Mouse (Mus musculus) thymus, postnatal 14 days (tissue): Measurements from ENCODE around the gene Acsm2.

Experiments
- DNase-seq: peaks from one replicate; pipeline ENCODE4 v3.0.0; 2021

Acsm2 gene

GRCm38 (mm10) chr7:119594530-119595107 lies 40.5 kb downstream of the Acsm2 start:
- no peak for DNase-seq

- DNase-seq = no peak
These were observed 41.2 kb downstream of the Acsm2 start for GRCm38 (mm10) chr7:119595306-119595705.

GRCm38 (mm10) chr7:119596536-119596935 lies 42.4 kb downstream of the Acsm2 start:
- no peak for DNase-seq

- no peak for DNase-seq
These were observed 47.2 kb downstream of the Acsm2 start for GRCm38 (mm10) chr7:119601195-119601953.

- DNase-seq = no peak
These were observed 47.8 kb downstream of the Acsm2 start for GRCm38 (mm10) chr7:119601954-119602317.

GRCm38 (mm10) chr7:119604903-119605483 lies 50.9 kb downstream of the Acsm2 start:
- no peak for DNase-seq

GRCm38 (mm10) chr7:119605926-119606663 lies 52.0 kb downstream of the Acsm2 start:
- DNase-seq = no peak

GRCm38 (mm10) chr7:119606664-119607076 lies 52.5 kb downstream of the Acsm2 start, which contains the start of gene Acsm1:
Acsm1 (plus strand) TSS chr7:119607026.
- DNase-seq = no peak

GRCm38 (mm10) chr7:119607796-119608515 lies 53.8 kb downstream of the Acsm2 start:
- no peak for DNase-seq

- DNase-seq = no peak
These were observed 62.4 kb downstream of the Acsm2 start for GRCm38 (mm10) chr7:119616531-119616930.

GRCm38 (mm10) chr7:119617593-119617992 lies 63.5 kb downstream of the Acsm2 start:
- no peak for DNase-seq

- DNase-seq = no peak
These were observed 64.2 kb downstream of the Acsm2 start for GRCm38 (mm10) chr7:119618209-119618935.

GRCm38 (mm10) chr7:119620157-119620556 lies 66.0 kb downstream of the Acsm2 start:
- DNase-seq = no peak

- no peak for DNase-seq
These were observed 84.6 kb downstream of the Acsm2 start for GRCm38 (mm10) chr7:119638773-119639172.

- DNase-seq = no peak
These were observed 88.2 kb downstream of the Acsm2 start for GRCm38 (mm10) chr7:119642307-119642706.
